Mouse (Mus musculus): Measurements from ENCODE around the gene Stab1.

GRCm38 (mm10) chr14:31141011-31141410 is 27.4 kb downstream of the Stab1 start:
- TF ChIP-seq CTCF (IDR thresholded peaks at IDR 0.05; ENCODE audit: low read depth, low read length) (no peak), POLR2A (IDR thresholded peaks at IDR 0.05; ENCODE audit: insufficient read depth, low read length) (no peak), EP300 (IDR thresholded peaks at IDR 0.05; ENCODE audit: insufficient read depth, low read depth, low read length) (no peak)
